Mouse (Mus musculus) liver, postnatal 0 days (tissue): Measurements from ENCODE around the gene Cyb5d1.
A peak's percentile ranks its signal among the peaks of the same experiment; 100 is the strongest.

Experiments
- CTCF ChIP-seq: sonication (generic); IDR thresholded peaks from 2 replicates; pipeline ENCODE4 v1.5.1; 2016; ENCODE audit warnings: antibody characterized with exemption, low read depth
- EP300 ChIP-seq: IDR thresholded peaks from 2 replicates; pipeline ENCODE4 v1.6.1; 2016; ENCODE audit warnings: antibody characterized with exemption, low read depth, mild to moderate bottlenecking

- peak; percentile 99 for TF ChIP-seq CTCF
- no peak for TF ChIP-seq EP300
Observed at GRCm38 (mm10) chr11:69401210-69401637, 5.8 kb upstream of the Cyb5d1 start.
